Mouse (Mus musculus) liver, embryonic 14.5 days (tissue): ENCODE measurements around the gene B4galt2.

ENCODE experiments used
- CTCF ChIP-seq: IDR thresholded peaks from 2 replicates; pipeline ENCODE4 v1.5.1; 2016; ENCODE audit warnings: antibody characterized with exemption, low read depth, control low read depth
- EP300 ChIP-seq: IDR thresholded peaks from 2 replicates; pipeline ENCODE4 v1.6.1; 2016; ENCODE audit warnings: antibody characterized with exemption, low read depth

GRCm38 (mm10) chr4:117914591-117915442 lies 31.5 kb upstream of the B4galt2 start, which contains the start of gene Ipo13:
- TF ChIP-seq CTCF (peak; percentile 52), EP300 (peak; percentile 77)
